Mouse (Mus musculus) liver, embryonic 11.5 days (tissue): ENCODE measurements around the gene Pbp2. TPM values are rescaled to one million over a fixed set of nuclear protein-coding genes. Genes with fewer than 3 reads are reported as not detected.
A peak's percentile ranks its signal among the peaks of the same experiment; 100 is the strongest.

Experiments
- ATAC-seq: fragments of 200-750 bp; cut with Nextera tagmentation; replicated peaks from 2 replicates; pipeline ENCODE4 v1.8.0; 2017; ENCODE audit warnings: moderate number of reproducible peaks, mild to moderate bottlenecking, moderate TSS enrichment, moderate library complexity; ENCODE audit not compliant: low FRiP score
- DNase-seq: peaks from one replicate; pipeline ENCODE4 v3.0.0-alpha.2; 2017; ENCODE audit warnings: low spot score
- H3K27ac ChIP-seq: fragments of 300-500 bp; sonication (generic); 2 replicates; pipeline ENCODE4 v1.5.1; 2014; ENCODE audit warnings: mild to moderate bottlenecking, low read depth, low read length, control low read depth
- H3K27me3 ChIP-seq: fragments of 300-500 bp; sonication (generic); replicated peaks from 2 replicates; pipeline ENCODE4 v1.6.1; 2014; ENCODE audit warnings: low read length, mixed read lengths; ENCODE audit not compliant: control insufficient read depth, insufficient read depth
- H3K36me3 ChIP-seq: fragments of 300-500 bp; sonication (generic); 2 replicates; pipeline ENCODE4 v1.6.1; 2014; ENCODE audit warnings: mild to moderate bottlenecking, low read length, moderate library complexity, mixed read lengths; ENCODE audit not compliant: control insufficient read depth, insufficient read depth
- H3K4me1 ChIP-seq: fragments of 300-500 bp; sonication (generic); replicated peaks from 2 replicates; pipeline ENCODE4 v1.6.1; 2014; ENCODE audit warnings: low read length, mixed read lengths; ENCODE audit not compliant: control insufficient read depth, insufficient read depth
- H3K4me2 ChIP-seq: fragments of 300-500 bp; sonication (generic); 2 replicates; pipeline ENCODE4 v1.6.1; 2014; ENCODE audit warnings: mild to moderate bottlenecking, control low read depth, moderate library complexity
- H3K4me3 ChIP-seq: fragments of 300-500 bp; sonication (generic); 2 replicates; pipeline ENCODE4 v1.5.1; 2014; ENCODE audit warnings: low read depth, low read length, control low read depth
- H3K9ac ChIP-seq: fragments of 300-500 bp; sonication (generic); 2 replicates; pipeline ENCODE4 v1.6.1; 2014; ENCODE audit warnings: low read depth, low read length, control low read depth
- H3K9me3 ChIP-seq: fragments of 300-500 bp; sonication (generic); 2 replicates; pipeline ENCODE4 v1.6.1; 2016; ENCODE audit warnings: low read length, inconsistent platforms, mixed read lengths; ENCODE audit not compliant: control insufficient read depth
- WGBS: fragments of 180-500 bp; shearing (Covaris S2); extraction: QIAGEN DNeasy Blood & Tissue Kit; methylation state at CpG from one replicate; pipeline ENCODE4 v1.1.7; 2014; 5-methylcytosine and 5-hydroxymethylcytosine counted together
- polyA plus RNA-seq: library from polyadenylated mRNA; unstranded; fragments of >200 nt; fragmentation: Nextera tagmentation; extraction: Ambion mirVana; gene quantifications from 2 replicates; pipeline ENCODE4 v1.2.1, GENCODE M21; 2014

Gene Pbp2
- polyA plus RNA-seq, 1 experiment from 2014 or later, result not detected

GRCm38 (mm10) chr6:135332737-135333281 is 22.6 kb upstream of the Pbp2 start:
- Histone ChIP-seq H3K4me3 (no peak overlapping the region), H3K4me1 (no peaks in the 10 kb centered on the region), H3K4me2 (no peak overlapping the region), H3K9me3 (no peaks in the 10 kb centered on the region), H3K27ac (no peak overlapping the region), H3K36me3 (no peaks in the 10 kb centered on the region), H3K9ac (no peak overlapping the region), H3K27me3 (no peaks in the 10 kb centered on the region)
- ATAC-seq, result peak; percentile 29; the same call in 1 of the 2 replicates
- 29% methylated on average over 10 of the region's 10 CpGs for WGBS
- no peak for DNase-seq

GRCm38 (mm10) chr6:135331916-135332315 is 21.7 kb upstream of the Pbp2 start:
- Histone ChIP-seq H3K9ac (no peak overlapping the region), H3K9me3 (no peaks in the 10 kb centered on the region), H3K4me2 (no peak overlapping the region), H3K27me3 (no peaks in the 10 kb centered on the region), H3K4me3 (no peak overlapping the region), H3K36me3 (no peaks in the 10 kb centered on the region), H3K27ac (no peak overlapping the region), H3K4me1 (no peaks in the 10 kb centered on the region)
- DNase-seq (no peak), ATAC-seq (no peak)
- WGBS, result 71% methylated on average over 4 of the region's 4 CpGs

- no peaks in the 10 kb centered on the region for H3K36me3 ChIP-seq
- no peak overlapping the region for H3K4me2 ChIP-seq
- H3K4me1 ChIP-seq, result peaks cover 10% of the 10 kb centered on the region
- H3K27ac ChIP-seq, result no peak overlapping the region
- no peak overlapping the region for H3K9ac ChIP-seq
- 81% methylated on average over 7 of the region's 7 CpGs for WGBS
- no peak overlapping the region for H3K4me3 ChIP-seq
- H3K9me3 ChIP-seq, result no peaks in the 10 kb centered on the region
- DNase-seq, result no peak
- no peak for ATAC-seq
- H3K27me3 ChIP-seq, result peaks cover 5% of the 10 kb centered on the region; the same call in 1 of the 2 replicates
Observed at GRCm38 (mm10) chr6:135326847-135327246, 16.6 kb upstream of the Pbp2 start.

- no peak overlapping the region for H3K27ac ChIP-seq
- no peak overlapping the region for H3K4me3 ChIP-seq
- no peak for DNase-seq
- H3K27me3 ChIP-seq, result peaks cover 5% of the 10 kb centered on the region; the same call in 1 of the 2 replicates
- ATAC-seq, result no peak
- H3K9me3 ChIP-seq, result no peaks in the 10 kb centered on the region
- no peak overlapping the region for H3K4me2 ChIP-seq
- no peaks in the 10 kb centered on the region for H3K36me3 ChIP-seq
- H3K9ac ChIP-seq, result no peak overlapping the region
- H3K4me1 ChIP-seq, result peaks cover 10% of the 10 kb centered on the region
- WGBS, result 45% methylated on average over 9 of the region's 9 CpGs
Observed at GRCm38 (mm10) chr6:135324686-135325300, 14.6 kb upstream of the Pbp2 start.

GRCm38 (mm10) chr6:135324111-135324510 is 13.9 kb upstream of the Pbp2 start:
- no peak overlapping the region for H3K4me3 ChIP-seq
- H3K27ac ChIP-seq, result no peak overlapping the region
- H3K36me3 ChIP-seq, result no peaks in the 10 kb centered on the region
- peaks cover 5% of the 10 kb centered on the region; the same call in 1 of the 2 replicates for H3K27me3 ChIP-seq
- ATAC-seq (no peak), DNase-seq (no peak)
- H3K9ac ChIP-seq, result no peak overlapping the region
- no peaks in the 10 kb centered on the region for H3K9me3 ChIP-seq
- no peak overlapping the region for H3K4me2 ChIP-seq
- WGBS, result 49% methylated on average over 3 of the region's 3 CpGs
- peaks cover 10% of the 10 kb centered on the region for H3K4me1 ChIP-seq

GRCm38 (mm10) chr6:135323311-135323982 is 13.2 kb upstream of the Pbp2 start:
- ATAC-seq (peak; percentile 43; the same call in 1 of the 2 replicates), DNase-seq (no peak)
- H3K36me3 ChIP-seq, result no peaks in the 10 kb centered on the region
- 40% methylated on average over 16 of the region's 16 CpGs for WGBS
- H3K9ac ChIP-seq, result no peak overlapping the region
- H3K4me3 ChIP-seq, result no peak overlapping the region
- H3K27ac ChIP-seq, result no peak overlapping the region
- peaks cover 10% of the 10 kb centered on the region for H3K4me1 ChIP-seq
- peak overlapping the region; percentile 14; the same call in 1 of the 2 replicates for H3K4me2 ChIP-seq
- H3K9me3 ChIP-seq, result no peaks in the 10 kb centered on the region
- peaks cover 5% of the 10 kb centered on the region; the same call in 1 of the 2 replicates for H3K27me3 ChIP-seq

- no peak for ATAC-seq
- no peak for DNase-seq
- WGBS, result 71% methylated on average over 7 of the region's 7 CpGs
Observed at GRCm38 (mm10) chr6:135322749-135323148, 12.5 kb upstream of the Pbp2 start.

GRCm38 (mm10) chr6:135319431-135319933 is 9.3 kb upstream of the Pbp2 start:
- H3K27me3 ChIP-seq, result no peaks in the 10 kb centered on the region
- no peak overlapping the region for H3K9ac ChIP-seq
- no peak overlapping the region for H3K27ac ChIP-seq
- peaks cover 10% of the 10 kb centered on the region for H3K4me1 ChIP-seq
- 72% methylated on average over 5 of the region's 5 CpGs for WGBS
- no peak overlapping the region for H3K4me3 ChIP-seq
- H3K9me3 ChIP-seq, result no peaks in the 10 kb centered on the region
- no peak overlapping the region for H3K4me2 ChIP-seq
- ATAC-seq, result no peak
- H3K36me3 ChIP-seq, result no peaks in the 10 kb centered on the region
- DNase-seq, result no peak

More at GRCm38 (mm10) chr6:135322749-135323148, 12.5 kb upstream of the Pbp2 start:
- Histone ChIP-seq H3K4me3 (no peak overlapping the region), H3K4me1 (peaks cover 10% of the 10 kb centered on the region), H3K4me2 (no peak overlapping the region; the same call in 1 of the 2 replicates), H3K27me3 (peaks cover 5% of the 10 kb centered on the region; the same call in 1 of the 2 replicates), H3K9me3 (no peaks in the 10 kb centered on the region), H3K36me3 (no peaks in the 10 kb centered on the region), H3K27ac (no peak overlapping the region), H3K9ac (no peak overlapping the region)
